Mouse (Mus musculus) kidney, postnatal 36 days (tissue): ENCODE data around the gene Spdye4a.
"Not testable (repeated sequence)": the region's sequence is repeated elsewhere in the genome, so short reads cannot be mapped to it uniquely, and the experiment has no call there.

Experiments used
- DNase-seq, 2 experiments: peaks; one replicate each; pipeline ENCODE4 v3.0.0; 2021 to 2022; ENCODE audit warnings: mixed read lengths in 2 of 2

Gene Spdye4a

DNA sequence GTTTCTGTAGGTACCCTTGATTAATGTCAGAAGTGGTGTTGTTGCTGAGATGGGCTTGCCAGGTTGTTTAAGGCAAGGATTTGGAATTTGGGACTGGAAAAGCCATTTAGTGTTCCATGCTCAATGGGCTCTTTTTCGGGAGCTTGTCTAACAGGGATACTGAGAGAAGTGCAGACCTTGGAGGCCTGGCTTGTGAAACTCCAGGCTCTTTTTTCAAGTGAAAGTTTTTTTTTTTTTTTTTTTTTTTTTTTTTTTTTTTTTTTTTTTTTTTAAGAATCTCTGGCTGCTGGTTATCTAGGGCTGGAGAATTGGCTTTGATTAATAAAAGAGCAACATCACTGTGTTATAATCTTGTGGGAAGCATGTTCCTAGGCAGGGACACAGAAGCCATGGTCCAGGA, 4.4 kb downstream of the Spdye4a start:
- DNase-seq = no peak

DNA sequence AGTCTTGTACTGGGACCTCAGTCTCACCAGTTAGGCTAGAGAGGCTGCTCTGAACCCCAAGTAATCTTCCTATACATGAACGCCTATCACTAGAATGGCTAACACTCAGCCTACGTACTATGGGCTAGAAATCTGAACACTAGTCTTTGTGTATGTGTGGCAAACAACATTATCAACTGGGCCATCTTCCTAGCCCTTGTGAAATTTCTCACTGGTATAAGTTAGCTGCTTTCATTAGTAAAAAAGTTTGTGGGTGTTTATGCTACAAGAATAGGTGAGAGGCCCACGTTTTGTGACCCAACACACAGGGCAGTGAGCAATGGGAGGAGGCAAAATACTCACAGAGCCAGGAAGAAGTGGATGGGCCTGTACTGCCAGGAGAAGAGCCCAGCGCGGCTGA, 5.7 kb downstream of the Spdye4a start:
- DNase-seq = no peak

DNA sequence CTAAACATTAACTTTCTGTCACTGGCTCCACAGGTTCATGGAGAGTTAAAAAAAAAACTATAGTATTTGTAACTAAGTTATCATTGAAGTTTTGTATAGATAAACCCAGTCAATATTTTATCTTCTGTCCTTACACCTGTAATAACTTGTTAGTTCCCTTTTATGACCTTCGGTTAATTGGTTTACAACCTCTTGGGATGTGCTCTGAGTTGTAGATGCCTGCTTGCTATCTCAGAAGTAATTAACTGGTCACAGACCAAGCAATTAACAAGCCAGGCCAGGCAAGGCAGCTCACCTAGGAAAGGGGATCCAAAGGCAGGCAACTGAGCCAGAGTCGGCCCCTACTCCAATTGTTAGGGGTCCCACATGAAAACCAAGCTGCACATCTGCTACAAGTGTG, 12.9 kb downstream of the Spdye4a start:
- DNase-seq = no peak

DNA sequence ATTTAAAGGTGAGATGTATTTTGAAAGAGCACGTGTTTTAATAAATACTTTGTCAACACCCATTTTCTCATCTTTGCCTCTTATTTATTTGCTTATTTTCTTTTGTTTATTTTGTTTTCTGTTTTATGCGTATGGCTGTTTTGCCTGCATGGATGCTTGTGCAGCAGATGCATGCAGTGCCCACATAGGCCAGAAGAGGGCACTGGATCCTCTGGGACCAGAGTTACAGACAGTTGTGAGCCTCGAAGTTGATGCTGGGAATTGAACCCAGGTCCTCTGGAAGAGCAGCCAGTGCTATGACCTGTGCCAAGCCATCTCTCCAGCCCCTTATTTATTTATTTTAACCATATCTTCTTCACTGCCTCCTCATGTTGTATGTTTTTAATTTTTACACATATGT, 21.7 kb downstream of the Spdye4a start:
- peak in 1 of 2 experiments; percentile 37 for DNase-seq

DNA sequence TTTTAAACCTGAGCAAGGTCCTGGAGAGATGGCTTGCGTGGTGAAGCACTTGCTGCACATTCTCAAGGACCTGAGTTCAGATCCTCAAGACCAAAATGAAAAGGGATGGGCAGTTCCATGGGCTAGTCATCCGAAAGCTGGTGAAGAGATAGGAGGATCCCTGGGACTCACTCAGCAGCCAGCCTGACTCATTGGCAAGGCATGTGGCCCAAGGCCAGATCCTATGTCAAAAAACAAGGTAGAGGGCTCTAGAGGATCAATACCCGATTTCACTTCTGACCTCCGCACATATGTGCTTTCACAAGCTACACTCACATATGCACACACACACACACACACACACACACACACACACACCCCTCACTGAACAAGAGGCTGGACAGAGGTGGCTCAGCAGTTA, 30.2 kb downstream of the Spdye4a start:
- no peak for DNase-seq

DNA sequence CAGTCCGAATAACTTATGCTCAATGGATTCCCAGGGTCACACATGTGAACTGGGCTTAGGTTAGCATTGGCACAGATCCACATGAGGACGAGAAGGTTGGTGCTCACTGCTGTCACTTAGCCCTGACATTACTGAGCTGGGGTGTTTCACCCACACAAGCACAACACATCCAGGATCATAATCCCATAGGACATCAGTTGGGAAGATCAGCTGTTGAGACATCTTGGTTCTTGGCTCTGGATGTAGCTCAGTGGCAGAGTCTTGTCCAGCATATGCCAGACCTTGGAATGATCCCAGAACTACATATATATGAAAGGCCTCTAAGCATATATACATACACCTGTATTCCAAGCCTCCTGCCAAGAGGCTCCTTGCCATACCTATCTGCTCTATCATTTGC, 31.5 kb downstream of the Spdye4a start:
- no peak for DNase-seq

DNA sequence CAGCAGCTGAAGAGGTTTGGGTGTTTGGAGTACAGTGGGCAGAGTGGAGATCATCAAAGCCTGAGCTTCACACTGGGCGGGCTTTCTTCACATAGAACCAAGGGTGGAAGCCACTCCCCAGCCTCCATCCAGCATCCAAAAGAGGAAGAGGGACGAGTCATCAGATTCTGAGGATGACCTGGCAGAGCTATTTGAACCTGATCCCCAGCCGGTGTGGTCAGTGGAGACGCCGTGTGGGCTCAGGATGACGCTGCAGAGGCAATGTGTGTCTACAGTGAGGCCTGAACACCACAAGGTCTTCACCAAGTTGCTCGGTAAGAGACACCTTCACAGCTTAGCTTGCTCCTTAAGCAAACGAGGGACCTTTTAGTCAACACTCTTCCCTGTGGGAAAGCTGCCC, 31.9 kb downstream of the Spdye4a start:
- DNase-seq = not testable (repeated sequence)

DNA sequence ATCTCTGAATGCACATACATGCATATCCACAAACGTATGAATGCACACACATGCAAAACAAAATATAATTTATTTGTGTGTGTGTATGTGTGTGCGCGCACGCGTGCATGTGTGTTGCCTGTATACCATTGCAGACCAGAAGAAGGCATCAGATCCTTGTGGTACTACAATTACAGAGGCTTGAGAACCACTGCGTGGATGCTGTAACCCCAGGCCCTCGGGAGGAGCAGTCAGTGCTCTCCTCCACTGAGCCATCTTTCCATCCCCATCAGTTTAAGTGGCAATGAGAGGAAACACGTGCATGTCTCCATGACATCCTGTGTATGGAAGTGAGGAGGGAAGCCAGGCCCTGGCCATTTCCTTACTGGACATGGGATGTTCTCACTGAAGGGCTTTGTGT, 33.9 kb downstream of the Spdye4a start:
- DNase-seq = no peak

DNA sequence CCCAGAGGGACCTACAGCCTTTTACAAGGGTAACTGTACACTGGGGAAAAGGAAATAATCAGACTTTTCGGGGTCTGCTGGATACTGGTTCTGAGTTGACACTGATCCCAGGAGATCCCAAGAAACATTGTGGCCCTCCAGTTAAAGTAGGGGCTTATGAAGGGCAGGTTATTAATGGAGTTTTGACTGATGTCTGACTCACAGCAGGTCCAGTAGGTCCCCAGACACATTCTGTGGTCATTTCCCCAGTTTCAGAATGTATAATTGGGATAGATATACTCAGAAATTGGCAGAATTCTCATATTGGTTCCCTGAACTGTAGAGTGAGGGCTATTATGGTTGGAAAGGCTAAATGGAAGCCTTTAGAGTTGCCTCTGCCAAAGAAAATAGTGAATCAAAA, 38.7 kb downstream of the Spdye4a start:
- DNase-seq = not testable (repeated sequence)

DNA sequence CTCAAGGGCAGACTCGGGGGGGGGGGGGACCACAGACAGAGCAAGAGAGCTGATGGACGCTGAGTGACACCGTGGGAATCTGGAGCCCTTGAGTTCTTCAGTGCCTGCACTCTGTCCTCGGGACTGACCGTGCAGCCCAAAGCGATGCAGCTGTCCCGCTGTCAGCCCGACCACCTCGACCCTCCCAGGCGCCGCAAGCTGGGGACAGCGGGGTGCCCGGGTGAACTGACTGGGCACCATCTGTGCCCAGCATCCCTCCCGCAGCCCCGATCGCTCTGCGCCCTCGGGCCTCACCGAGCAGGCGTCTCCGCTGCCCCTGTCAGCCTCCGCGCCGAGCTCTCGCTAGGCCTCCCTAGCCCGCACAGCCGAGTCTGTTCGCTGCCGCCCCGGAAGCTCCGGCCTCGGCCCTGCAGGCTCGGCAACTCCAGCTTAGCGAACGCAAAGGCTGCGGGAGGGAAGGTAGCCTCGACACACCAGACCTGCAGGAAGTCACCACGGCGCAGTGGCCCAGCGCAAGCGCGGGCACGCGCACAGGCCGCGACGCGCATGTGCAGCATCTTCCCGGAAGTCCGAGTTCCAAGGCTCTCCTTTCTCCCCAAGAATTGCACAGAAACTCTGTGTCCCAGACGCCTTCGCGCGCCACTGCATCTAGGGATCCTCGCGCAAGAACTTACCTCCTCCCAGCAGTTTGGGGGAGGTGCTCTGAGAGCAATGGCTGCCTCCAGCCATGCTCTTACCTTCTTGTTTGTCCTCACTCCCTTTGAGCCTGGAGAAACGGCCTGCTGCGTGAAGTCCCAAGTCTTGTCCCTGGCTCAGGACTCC, 46.2 kb downstream of the Spdye4a start, which contains the start of the genes Rbak and Spdye4b:
Rbak (minus strand) TSS at position 521 of the 822 bp plus-strand sequence.
Spdye4b (plus strand) TSS at position 763 of the 822 bp plus-strand sequence.
- DNase-seq = peak; percentile 95 to 97

DNA sequence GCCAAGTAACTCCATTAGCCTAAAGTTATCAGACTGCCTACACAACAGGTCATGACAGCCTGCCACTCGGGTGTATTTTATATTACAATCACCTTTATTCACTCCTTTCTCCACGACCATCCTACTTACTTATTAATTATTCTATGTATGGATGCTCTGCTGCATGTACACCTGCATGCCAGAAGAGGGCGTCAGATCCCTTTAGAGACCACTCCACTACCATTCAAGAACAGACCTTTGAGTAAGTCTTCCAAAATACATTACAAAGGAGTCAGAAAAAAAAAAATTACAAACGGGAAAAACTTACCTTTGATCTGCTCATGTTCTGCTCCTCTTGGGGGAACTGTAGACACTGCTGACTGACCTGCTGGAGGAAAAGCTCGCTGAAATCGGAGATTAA, 47.5 kb downstream of the Spdye4a start:
- DNase-seq = peak in 1 of 2 experiments; percentile 14

DNA sequence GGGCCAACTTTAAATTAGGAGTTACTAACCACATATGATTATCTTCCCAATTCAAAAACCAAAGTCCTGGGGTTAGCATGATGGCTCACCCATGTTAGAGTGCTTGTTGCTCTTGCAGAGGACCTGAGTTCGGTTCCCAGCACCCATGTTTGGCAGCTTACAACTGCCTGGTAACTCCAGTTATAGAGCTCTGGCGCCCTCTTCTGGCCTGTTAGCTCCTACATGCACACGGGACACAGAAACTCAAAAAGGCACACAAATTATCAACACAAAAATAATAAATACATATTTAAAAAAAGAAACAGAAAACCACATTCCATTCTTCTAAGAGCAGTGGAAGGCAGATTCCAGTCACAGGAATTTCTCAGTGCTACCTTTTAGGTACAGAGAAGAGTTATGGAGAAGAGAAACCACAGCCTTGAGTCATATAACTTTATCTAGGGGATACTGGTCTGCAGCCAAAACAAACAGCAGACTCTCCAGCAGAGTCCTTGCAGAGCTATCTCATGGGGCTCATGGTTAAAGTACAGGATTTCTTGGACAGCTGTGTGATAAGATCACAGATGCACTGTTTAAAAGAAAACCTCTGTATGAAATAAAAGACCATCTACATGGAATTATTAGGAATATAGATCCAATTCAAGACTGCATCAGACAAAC, 49.0 kb downstream of the Spdye4a start:
- peak in 1 of 2 experiments; percentile 24 for DNase-seq

DNA sequence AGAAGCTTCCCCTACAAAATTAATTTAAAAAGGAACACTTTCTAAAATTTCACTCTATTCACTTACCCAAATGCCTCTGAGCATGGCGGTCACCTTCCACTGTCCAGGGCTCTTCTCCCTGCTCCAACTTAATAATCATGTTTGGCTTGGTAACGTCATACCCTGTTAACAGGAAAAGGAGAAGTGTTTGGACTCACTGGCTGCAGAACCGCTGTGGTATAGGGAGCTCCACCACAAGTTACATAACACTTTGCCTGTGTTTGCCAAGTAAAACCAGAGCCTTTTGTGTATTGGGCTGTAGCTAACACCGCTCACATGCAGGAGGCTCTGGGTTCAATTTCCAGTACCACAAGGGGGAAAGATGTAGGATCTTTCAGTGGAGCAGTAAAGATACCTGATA, 50.7 kb downstream of the Spdye4a start:
- DNase-seq = no peak
